Mouse (Mus musculus) olfactory bulb, adult 2 months (tissue): ENCODE measurements around the gene Flywch2. TPM values are rescaled to one million over a fixed set of nuclear protein-coding genes. Genes with fewer than 3 reads are reported as not detected.

Experiments used
- H3K27ac ChIP-seq: fragments of 200-500 bp; 2 replicates; pipeline ENCODE4 v1.5.1; 2012; ENCODE audit warnings: low read depth, low read length; ENCODE audit not compliant: insufficient read depth
- H3K4me1 ChIP-seq: fragments of 200-500 bp; 2 replicates; pipeline ENCODE4 v1.6.1; 2012; ENCODE audit warnings: low read length; ENCODE audit not compliant: control insufficient read depth, insufficient read depth
- H3K4me3 ChIP-seq: fragments of 200-500 bp; 2 replicates; pipeline ENCODE4 v1.5.1; 2012; ENCODE audit warnings: mild to moderate bottlenecking, low read depth, low read length, moderate library complexity; ENCODE audit not compliant: insufficient read depth
- CTCF ChIP-seq: fragments of 200-500 bp; IDR thresholded peaks from 2 replicates; pipeline ENCODE4 v1.5.1; 2012; ENCODE audit warnings: low read depth, mild to moderate bottlenecking, low read length, moderate library complexity; ENCODE audit not compliant: insufficient read depth
- POLR2A ChIP-seq: fragments of 200-500 bp; IDR thresholded peaks from 2 replicates; pipeline ENCODE4 v1.6.1; 2012; ENCODE audit warnings: mild to moderate bottlenecking, low read depth, low read length, moderate library complexity; ENCODE audit not compliant: insufficient read depth
- WGBS: fragments of 180-500 bp; shearing (Covaris S2); methylation state at CpG from one replicate; pipeline ENCODE4 v1.1.7; 2018; 5-methylcytosine and 5-hydroxymethylcytosine counted together
- polyA plus RNA-seq: library from polyadenylated mRNA; stranded (reverse); fragments of >200 nt; gene quantifications from 2 replicates; pipeline ENCODE4 v1.2.4, GENCODE M21; 2012; ENCODE audit warnings: low replicate concordance; ENCODE audit not compliant: missing spikeins, insufficient read depth, insufficient read length

The Flywch2 gene
- polyA plus RNA-seq, 1 experiment = not detected

DNA sequence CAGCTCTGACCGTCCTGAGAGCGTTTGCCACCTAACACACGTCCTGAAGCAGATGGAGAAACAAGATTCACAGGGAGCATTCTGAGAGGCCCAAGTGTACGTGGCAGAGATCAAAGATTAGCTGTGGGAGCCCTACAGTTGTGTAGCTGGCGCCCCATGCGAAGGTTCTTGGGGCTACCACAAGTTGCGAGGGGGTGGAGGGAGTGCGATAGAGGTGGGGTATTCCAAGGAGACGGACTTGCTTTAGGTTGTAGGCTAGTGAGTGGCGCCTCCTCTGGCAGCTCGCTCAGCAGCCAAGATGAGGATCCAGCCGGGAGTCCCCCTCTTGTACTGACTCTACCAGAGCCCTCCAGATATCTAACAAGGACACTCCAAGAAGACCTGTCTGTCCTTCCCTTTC lies 39.6 kb downstream of the Flywch2 start:
- 21% methylated on average over 12 of the region's 12 CpGs for WGBS
- no peak overlapping the region for H3K4me3 ChIP-seq
- peaks cover 25% of the 10 kb centered on the region for H3K4me1 ChIP-seq
- H3K27ac ChIP-seq = no peak overlapping the region
- TF ChIP-seq CTCF (no peak), POLR2A (no peak)

DNA sequence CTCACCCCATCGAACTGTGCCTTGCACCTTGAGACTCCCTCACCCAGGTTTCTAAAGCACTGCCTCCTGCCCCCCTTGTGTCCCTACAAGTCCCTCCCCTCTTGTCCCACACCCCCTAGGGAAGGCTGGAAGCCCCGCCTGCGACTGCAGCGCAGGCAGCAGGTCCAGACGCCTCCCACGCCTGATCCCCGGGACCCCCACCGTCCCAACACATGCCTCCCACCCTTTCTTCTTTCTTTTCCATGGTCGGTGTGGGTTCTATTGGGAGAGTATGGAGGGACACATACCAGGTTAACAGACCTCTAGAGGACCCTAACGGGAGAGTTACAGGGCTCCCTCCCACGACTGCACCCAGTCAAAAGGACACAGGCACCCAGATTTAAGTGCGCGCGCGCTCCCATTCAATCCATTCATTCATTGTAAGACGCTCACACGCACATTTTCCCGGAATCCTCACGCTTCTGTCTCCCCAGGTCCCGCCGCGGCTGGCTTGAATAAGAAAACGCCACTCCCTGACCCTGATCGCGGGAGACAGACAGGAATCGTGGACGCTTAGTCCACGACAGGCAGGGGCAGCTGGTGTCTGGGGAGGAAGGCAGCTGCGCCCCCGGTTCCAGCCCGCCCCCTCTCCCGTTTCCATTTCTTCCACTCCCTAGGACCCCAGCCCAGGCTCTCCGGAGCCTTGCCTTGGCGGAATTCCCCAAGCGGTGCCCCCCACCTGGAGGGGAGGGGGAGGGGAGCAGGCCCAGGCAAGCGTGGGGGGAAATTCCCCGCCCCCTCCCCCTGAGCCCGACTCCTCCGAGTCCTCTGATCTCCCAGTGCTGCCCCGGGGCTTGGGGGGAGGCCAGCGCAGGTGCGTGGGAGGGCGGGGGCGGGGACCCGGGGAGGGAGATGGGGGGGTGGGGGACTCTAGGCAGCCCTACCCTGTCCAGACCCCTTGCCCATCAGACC lies 40.3 kb downstream of the Flywch2 start, which contains the start of gene Kremen2:
Kremen2 (minus strand) TSS at position 533 of the 951 bp plus-strand sequence.
- WGBS = 2% methylated on average over 44 of the region's 45 CpGs

DNA sequence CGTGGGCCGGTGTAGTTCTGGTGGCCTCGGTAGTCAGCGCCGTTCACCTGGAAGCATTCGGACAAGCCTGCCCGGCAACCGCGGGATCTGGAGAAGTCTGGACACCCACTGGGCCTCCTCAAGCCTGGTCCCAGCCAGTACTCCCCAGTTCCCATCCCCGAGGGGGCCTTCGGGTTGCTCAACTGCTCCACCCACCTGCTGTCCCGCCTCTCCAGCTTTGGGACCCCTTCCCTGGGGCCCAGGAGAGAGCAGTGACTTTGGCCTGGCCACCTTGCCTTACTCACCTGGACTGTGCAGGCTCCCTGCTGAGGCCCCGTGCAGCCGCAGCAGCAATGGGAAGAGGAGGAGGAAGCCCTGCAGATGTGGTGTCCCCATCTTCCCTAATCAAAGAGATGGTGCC lies 41.2 kb downstream of the Flywch2 start:
- peaks cover 32% of the 10 kb centered on the region for H3K4me1 ChIP-seq
- no peak overlapping the region for H3K4me3 ChIP-seq
- H3K27ac ChIP-seq = no peak overlapping the region
- WGBS = 15% methylated on average over 14 of the region's 14 CpGs
- TF ChIP-seq POLR2A = no peak
- TF ChIP-seq CTCF = no peak

More for the DNA sequence above, 40.3 kb downstream of the Flywch2 start, which contains the start of gene Kremen2:
- TF ChIP-seq POLR2A (no peak), CTCF (no peak)
- Histone ChIP-seq H3K4me3 (peak within 1 kb of the TSS; percentile 17), H3K4me1 (peaks cover 30% of the 10 kb centered on the region), H3K27ac (no peak within 1 kb of the TSS)

DNA sequence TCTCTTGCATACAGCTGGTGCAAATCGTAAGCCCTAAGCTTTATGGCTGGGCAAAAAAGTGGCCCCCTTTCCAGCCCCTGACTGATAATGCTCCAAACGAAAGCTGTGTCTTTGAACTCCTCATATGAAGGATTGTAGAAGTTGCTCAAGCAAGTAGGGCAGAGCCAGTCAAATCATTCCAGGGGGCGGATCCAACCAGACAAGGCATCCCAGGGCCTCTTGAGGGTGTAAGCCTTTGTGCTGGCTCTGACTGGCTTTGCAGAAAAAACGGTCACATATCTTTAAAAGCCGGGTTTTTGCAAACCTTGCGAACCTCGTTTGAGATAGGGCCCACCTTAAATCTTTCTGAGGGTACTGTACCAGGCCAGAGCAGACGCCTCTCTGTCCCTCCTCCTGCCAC lies 41.8 kb downstream of the Flywch2 start:
- 61% methylated on average over 8 of the region's 8 CpGs for WGBS
- TF ChIP-seq POLR2A (no peak), CTCF (no peak)
- H3K27ac ChIP-seq = no peak overlapping the region
- no peak overlapping the region for H3K4me3 ChIP-seq
- peaks cover 35% of the 10 kb centered on the region for H3K4me1 ChIP-seq

DNA sequence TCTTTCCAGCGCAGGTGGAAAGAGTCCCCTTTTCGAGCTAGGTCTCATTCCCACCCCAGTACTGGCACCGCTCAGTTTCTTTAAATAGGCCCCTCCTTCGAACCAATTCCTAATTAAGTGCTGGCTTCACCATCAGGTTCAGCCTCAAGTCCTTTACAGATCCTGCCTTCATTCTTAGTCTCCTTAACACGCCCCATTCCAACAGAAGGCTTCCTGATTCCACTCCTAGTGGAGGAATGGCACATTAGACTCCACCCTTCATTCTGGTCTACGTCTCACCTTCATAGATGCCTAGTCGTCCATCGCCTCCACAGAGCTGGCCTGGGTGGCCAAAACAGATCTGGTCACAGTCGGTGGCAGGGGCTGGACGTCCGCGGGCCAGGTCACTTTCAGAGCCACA lies 42.9 kb downstream of the Flywch2 start:
- no peak overlapping the region for H3K27ac ChIP-seq
- TF ChIP-seq POLR2A (no peak), CTCF (no peak)
- H3K4me3 ChIP-seq = no peak overlapping the region
- 69% methylated on average over 12 of the region's 12 CpGs for WGBS
- H3K4me1 ChIP-seq = peaks cover 41% of the 10 kb centered on the region

DNA sequence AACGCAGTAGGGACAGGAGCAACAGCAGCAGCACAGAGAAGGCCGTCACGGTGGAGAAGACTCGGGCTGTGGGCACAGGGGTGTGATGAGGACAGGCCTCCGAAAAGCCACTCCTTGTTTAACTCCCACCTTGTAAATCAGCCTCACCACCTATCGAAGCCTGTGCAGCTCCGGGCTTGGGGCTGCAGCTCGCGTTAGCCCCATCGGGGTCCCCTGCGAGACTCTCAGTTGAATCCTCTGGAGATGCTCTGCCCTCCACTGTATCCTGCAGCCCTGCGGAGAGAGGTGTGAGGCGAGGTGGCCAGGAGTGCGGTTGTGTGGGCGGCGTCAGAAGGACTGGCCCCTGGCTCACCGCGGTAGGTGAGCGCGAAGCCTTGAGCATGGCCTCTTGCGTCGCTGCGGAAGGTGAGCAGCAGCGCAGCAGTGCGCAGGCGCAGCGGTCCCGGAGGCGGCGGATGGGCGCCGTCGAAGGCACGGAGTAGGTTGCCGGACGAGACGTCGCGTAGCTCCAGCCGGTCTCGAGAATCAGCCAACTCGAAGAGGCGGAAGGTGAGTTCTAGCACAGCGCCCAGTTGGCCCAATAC lies 43.6 kb downstream of the Flywch2 start:
- TF ChIP-seq CTCF = no peak
- TF ChIP-seq POLR2A = no peak
- Histone ChIP-seq H3K4me3 (peak overlapping the region; percentile 14), H3K27ac (no peak overlapping the region), H3K4me1 (peaks cover 42% of the 10 kb centered on the region)
- WGBS = 10% methylated on average over 44 of the region's 44 CpGs

DNA sequence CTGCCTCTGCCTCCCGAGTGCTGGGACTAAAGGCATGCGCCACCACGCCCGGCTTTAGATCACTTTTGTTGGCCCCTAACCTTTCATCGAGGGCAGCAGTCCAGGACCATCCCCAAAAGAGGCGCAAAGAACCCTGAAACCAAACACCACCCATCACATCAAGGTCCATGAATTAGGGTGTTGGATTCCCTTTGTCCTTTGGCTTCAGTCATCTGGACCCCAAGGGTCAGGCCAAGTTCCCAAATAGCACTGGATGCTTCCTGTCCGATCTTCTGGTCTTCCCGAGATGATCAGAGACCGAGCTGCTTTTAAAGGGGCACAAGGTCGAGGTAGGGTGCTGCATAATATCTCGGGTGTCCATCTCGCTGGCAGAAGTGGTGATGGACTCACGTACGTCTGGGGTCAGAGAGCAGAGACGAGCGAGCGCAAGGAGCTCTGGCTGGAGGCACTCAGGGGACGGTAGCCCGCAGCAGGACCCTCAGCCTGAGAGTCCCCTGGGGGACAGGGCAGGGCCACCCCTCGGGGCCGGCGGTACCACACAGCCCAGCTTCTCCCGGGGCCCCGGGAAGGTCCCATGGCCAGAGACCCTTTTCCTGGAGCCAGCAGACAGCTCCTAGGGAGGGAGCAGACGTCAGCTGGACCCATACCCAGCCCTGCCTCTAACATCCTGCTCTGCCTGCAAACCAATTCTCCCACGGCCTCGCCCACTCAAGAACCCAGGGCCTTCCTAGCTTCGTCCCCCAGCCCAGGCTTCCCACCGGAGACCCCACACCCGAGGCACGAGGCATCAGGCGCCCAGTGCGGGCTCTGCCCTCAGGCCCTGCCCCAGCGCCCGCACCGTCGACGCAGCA lies 44.3 kb downstream of the Flywch2 start:
- TF ChIP-seq POLR2A (no peak), CTCF (no peak)
- Histone ChIP-seq H3K27ac (no peak overlapping the region), H3K4me3 (peak overlapping the region; percentile 14; the same call in 1 of the 2 replicates), H3K4me1 (peaks cover 42% of the 10 kb centered on the region)
- WGBS = 50% methylated on average over 38 of the region's 38 CpGs

DNA sequence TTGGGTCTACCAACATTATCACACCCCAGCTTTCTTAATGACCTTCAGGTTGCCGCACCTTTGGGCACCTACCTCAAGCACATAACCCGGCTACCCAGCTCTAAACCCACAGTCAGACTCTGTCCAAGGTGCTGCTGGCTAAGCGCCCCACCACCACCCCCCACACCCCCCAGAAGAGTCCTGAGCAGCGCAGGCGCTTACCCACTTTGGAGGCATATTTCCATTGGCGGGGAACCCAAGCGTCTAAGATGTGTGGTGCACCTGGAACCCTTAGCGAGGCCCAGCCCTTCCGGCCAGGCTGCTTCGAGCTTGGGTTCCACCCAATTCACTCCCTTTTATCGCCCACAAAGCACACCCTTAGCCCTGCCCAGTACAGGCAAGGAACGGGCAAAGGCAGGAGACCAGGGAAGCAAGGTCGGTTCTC lies 45.3 kb downstream of the Flywch2 start, which contains the start of gene Paqr4:
Paqr4 (minus strand) TSS at position 270 of the 424 bp plus-strand sequence.
- TF ChIP-seq CTCF (no peak), POLR2A (no peak)
- WGBS = 11% methylated on average over 13 of the region's 13 CpGs
- Histone ChIP-seq H3K4me3 (peak within 1 kb of the TSS; percentile 86), H3K4me1 (peaks cover 36% of the 10 kb centered on the region), H3K27ac (peak within 1 kb of the TSS; percentile 76)

DNA sequence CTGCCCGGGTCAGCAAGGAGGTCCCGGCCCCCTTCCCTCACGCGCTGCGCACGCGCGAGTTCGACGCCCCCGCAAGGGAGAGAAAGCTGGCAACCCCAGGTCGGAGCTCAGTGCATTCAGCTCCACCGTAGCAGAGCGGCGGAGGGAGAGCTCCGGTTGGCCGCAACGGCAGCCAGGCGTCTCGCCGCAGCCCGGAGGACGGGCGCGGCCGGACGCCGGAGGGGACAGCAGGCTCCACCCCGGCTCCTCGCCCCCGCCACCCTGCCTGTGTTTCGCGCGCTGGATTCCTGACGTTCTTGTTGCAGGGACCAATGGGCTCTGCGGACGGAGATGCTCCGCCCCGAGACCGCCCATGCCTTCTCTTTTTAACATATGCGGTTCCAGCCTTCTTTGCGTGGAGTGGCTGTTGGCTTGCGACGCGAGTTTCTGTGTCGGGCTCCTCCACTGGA lies 45.7 kb downstream of the Flywch2 start:
- no peak for TF ChIP-seq CTCF
- peak; percentile 92 for TF ChIP-seq POLR2A
- H3K4me1 ChIP-seq = peaks cover 32% of the 10 kb centered on the region
- WGBS = under 1% methylated on average over 46 of the region's 46 CpGs
- peak overlapping the region; percentile 86 for H3K4me3 ChIP-seq
- H3K27ac ChIP-seq = peak overlapping the region; percentile 76; the same call in 1 of the 2 replicates
